Mouse (Mus musculus) lung, adult 2 months (tissue): ENCODE measurements around the gene 4930550C14Rik.

ENCODE experiments used
- CTCF ChIP-seq: fragments of 200-500 bp; IDR thresholded peaks from 2 replicates; pipeline ENCODE4 v1.5.1; 2011; ENCODE audit warnings: mild to moderate bottlenecking, low read length, control low read depth; ENCODE audit not compliant: insufficient read depth
- POLR2A ChIP-seq: fragments of 200-500 bp; IDR thresholded peaks from 2 replicates; pipeline ENCODE4 v1.6.1; 2011; ENCODE audit warnings: low read depth, mild to moderate bottlenecking, control low read depth, low read length, borderline replicate concordance; ENCODE audit errors: extremely low read depth

DNA sequence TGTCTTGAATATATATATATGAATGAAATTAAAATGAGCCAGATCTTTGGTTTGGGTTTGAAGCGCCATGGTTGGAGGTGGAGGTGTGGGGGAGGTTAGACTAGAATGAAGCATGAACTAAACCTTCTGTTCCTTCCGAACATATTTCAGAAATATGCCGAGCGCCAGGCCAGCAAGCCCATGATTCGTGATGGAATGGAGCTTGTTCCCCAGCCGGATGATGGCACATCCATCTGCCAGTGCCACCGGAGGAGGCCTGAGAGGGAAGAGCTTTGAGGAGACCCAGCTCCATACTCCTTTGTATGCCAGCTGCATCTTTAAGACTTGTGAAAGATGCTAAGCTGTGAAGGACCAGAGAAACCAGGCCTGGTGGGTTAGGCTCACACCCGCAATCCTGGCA lies 2.6 kb upstream of the 4930550C14Rik start:
- TF ChIP-seq CTCF = no peak
- TF ChIP-seq POLR2A = no peak
